Mouse (Mus musculus): ENCODE data around the gene Dars2. TPM values are rescaled to one million over a fixed set of nuclear protein-coding genes. Genes with fewer than 3 reads are reported as not detected.
"Not testable (repeated sequence)": the region's sequence is repeated elsewhere in the genome, so short reads cannot be mapped to it uniquely, and the experiment has no call there.

Dars2 gene
- polyA plus RNA-seq, 1 experiment from 2014 or later = 35.2 TPM

DNA sequence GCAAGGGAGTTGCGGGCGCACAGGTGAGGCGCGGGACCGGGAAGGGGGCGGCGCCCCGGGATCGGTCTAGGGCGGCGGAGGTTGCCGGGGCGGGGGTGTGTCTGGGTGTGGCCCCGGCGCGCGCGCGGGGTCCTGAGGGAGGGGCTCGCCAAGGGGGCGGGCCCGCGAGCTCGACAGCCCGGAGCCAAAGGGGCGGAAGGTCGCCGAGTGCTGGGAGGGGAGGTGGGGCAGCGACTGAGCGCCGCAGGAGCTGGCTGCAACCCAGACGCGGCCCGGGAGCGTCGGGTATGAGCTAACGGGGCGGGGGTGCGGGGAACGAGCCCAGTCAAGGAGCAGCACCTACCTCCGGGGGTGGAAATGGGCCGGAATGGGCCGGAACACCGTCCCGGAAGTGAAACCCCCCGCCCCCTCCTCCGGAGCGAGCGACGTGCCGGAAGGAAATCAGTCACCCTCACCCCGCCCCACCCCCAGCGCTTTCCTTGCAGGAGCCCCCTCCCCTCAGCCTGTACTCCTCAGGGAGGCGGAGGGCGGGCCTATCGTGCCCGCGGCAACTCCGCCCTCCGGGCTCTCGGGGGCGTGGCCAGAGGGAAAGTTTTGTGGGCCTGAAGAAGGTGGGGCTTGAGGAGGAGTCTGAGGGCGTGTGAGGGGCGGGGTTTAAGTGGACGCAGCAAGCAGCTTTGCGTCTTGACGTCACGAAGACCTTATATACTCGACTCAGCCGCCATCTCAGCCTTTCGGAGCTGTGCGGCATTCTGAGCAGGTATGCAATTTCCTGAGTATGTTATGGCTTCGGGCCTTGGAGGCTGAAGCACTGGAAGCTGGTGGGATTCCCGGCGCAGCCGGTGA lies 35.8 kb downstream of the Dars2 start, which contains the start of gene Zbtb37:
Gene Zbtb37 (minus strand): TSS at position 415 of the 846 bp plus-strand sequence.
- Histone ChIP-seq H3K9ac (peak within 1 kb of the TSS; percentile 93), H3K4me2 (replicated peaks) (peak within 1 kb of the TSS; percentile 66)
- under 1% methylated on average over 75 of the region's 76 CpGs for WGBS

GRCm38 (mm10) chr1:161033856-161034434 lies 36.5 kb downstream of the Dars2 start:
- H3K4me3 ChIP-seq = peak overlapping the region; percentile 84
- H3K4me1 ChIP-seq = peaks cover 13% of the 10 kb centered on the region
- no peaks in the 10 kb centered on the region for H3K27me3 ChIP-seq
- no peak for ATAC-seq (ENCODE audit: insufficient number of reproducible peaks, insufficient read depth, low FRiP score, low TSS enrichment)
- peak overlapping the region; percentile 88 for H3K27ac ChIP-seq
- no peaks in the 10 kb centered on the region for H3K9me3 ChIP-seq
- WGBS = 1% methylated on average over 21 of the region's 21 CpGs
- peak overlapping the region; percentile 75 for H3K9ac ChIP-seq
- H3K4me2 ChIP-seq (replicated peaks) = peak overlapping the region; percentile 53
- H3K36me3 ChIP-seq = peaks cover 61% of the 10 kb centered on the region

More for the DNA sequence above, 35.8 kb downstream of the Dars2 start, which contains the start of gene Zbtb37:
- H3K9me3 ChIP-seq = no peaks in the 10 kb centered on the region
- H3K27ac ChIP-seq = peak within 1 kb of the TSS; percentile 92
- no peaks in the 10 kb centered on the region for H3K27me3 ChIP-seq
- ATAC-seq (ENCODE audit: insufficient number of reproducible peaks, insufficient read depth, low FRiP score, low TSS enrichment) = peak; percentile 81
- H3K4me1 ChIP-seq = peaks cover 13% of the 10 kb centered on the region
- H3K4me3 ChIP-seq = peak within 1 kb of the TSS; percentile 84
- H3K36me3 ChIP-seq = peaks cover 57% of the 10 kb centered on the region

DNA sequence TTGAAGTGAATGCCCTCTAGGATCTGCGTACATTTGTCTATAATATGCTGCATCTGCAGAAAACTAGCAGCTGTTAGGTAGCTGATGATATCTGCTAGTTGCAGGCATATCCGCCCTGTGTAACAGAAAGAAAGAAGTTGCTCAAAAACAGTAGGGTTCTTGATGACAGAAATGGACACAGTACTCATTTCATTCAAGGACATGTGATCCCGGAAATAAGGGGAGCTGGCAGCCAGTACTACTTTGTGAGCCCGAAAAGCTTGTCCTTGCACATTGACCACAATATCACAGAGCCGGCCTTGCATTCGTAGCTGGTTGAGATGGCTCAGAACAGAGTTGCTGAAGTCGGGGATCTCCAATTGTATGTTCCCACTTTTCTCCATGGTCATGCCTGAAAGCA lies 38.1 kb downstream of the Dars2 start:
- WGBS = 94% methylated on average over 7 of the region's 7 CpGs
- Histone ChIP-seq H3K4me1 (peaks cover 8% of the 10 kb centered on the region), H3K4me3 (no peak overlapping the region), H3K27ac (no peak overlapping the region), H3K4me2 (replicated peaks) (no peak overlapping the region), H3K27me3 (no peaks in the 10 kb centered on the region), H3K36me3 (peaks cover 46% of the 10 kb centered on the region), H3K9ac (no peak overlapping the region), H3K9me3 (no peaks in the 10 kb centered on the region)
- no peak for ATAC-seq (ENCODE audit: insufficient number of reproducible peaks, insufficient read depth, low FRiP score, low TSS enrichment)

DNA sequence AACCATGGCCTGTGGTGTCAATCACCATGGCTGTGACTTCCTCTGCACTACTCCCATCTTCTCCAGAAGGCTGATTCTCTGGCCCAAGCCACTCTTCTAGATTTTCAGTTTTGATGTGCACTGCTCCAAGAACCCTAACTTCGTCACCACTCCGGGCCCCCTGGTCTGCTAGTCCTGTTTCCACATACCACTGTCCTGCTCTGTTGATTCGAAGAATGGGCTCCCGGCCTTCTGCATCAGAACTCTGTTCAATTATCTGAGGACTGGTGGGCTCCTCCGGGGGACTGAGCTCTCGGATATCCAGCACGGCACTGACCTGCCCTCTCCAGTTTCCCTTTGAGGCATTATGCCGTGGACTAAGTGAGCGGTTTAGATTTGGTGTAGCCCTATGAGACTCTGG lies 38.6 kb downstream of the Dars2 start:
- Histone ChIP-seq H3K27ac (no peak overlapping the region), H3K9me3 (no peaks in the 10 kb centered on the region), H3K4me2 (replicated peaks) (no peak overlapping the region), H3K27me3 (no peaks in the 10 kb centered on the region), H3K4me3 (no peak overlapping the region), H3K4me1 (peaks cover 8% of the 10 kb centered on the region), H3K9ac (no peak overlapping the region), H3K36me3 (peaks cover 44% of the 10 kb centered on the region)
- WGBS = 83% methylated on average over 9 of the region's 9 CpGs
- no peak for ATAC-seq (ENCODE audit: insufficient number of reproducible peaks, insufficient read depth, low FRiP score, low TSS enrichment)

- Histone ChIP-seq H3K4me1 (peaks cover 8% of the 10 kb centered on the region), H3K9me3 (no peaks in the 10 kb centered on the region), H3K27me3 (no peaks in the 10 kb centered on the region), H3K4me3 (no peak overlapping the region), H3K36me3 (peaks cover 34% of the 10 kb centered on the region), H3K9ac (no peak overlapping the region), H3K27ac (no peak overlapping the region), H3K4me2 (replicated peaks) (no peak overlapping the region)
- ATAC-seq (ENCODE audit: insufficient number of reproducible peaks, insufficient read depth, low FRiP score, low TSS enrichment) = no peak
- 91% methylated on average over 3 of the region's 3 CpGs for WGBS
Observed at GRCm38 (mm10) chr1:161030058-161030457, 40.4 kb downstream of the Dars2 start.

DNA sequence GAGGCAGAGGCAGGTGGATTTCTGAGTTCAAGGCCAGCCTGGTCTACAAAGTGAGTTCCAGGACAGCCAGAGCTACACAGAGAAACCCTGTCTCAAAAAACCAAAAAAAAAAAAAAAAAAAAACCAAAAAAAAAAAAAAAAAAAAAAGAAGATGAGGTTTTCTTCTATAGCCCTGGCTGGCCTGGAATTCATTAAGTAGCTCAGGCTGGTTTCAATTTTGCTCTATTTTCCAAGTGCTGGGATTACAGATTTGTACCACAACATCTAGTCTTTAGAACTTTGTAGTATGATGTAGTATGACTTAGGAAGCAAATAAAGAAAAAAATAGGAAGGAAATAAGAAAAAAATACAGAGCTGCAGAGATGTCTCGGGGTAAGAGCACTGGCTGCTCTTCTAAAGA lies 42.0 kb downstream of the Dars2 start:
- H3K9me3 ChIP-seq; H3K4me1 ChIP-seq; H3K4me3 ChIP-seq; H3K4me2 ChIP-seq (replicated peaks); ATAC-seq (ENCODE audit: insufficient number of reproducible peaks, insufficient read depth, low FRiP score, low TSS enrichment); H3K27me3 ChIP-seq; H3K27ac ChIP-seq; H3K9ac ChIP-seq: not testable (repeated sequence)
- WGBS = 52% methylated on average over 1 of the region's 1 CpGs
- peaks cover 34% of the 10 kb centered on the region for H3K36me3 ChIP-seq

- no peak for ATAC-seq (ENCODE audit: insufficient number of reproducible peaks, insufficient read depth, low FRiP score, low TSS enrichment)
- no peak overlapping the region for H3K4me3 ChIP-seq
- no peak overlapping the region for H3K9ac ChIP-seq
- H3K36me3 ChIP-seq = peaks cover 32% of the 10 kb centered on the region
- no peak overlapping the region for H3K4me2 ChIP-seq (replicated peaks)
- 63% methylated on average over 2 of the region's 2 CpGs for WGBS
- H3K4me1 ChIP-seq = no peaks in the 10 kb centered on the region
- H3K27ac ChIP-seq = no peak overlapping the region
- no peaks in the 10 kb centered on the region for H3K27me3 ChIP-seq
- no peaks in the 10 kb centered on the region for H3K9me3 ChIP-seq
Observed at GRCm38 (mm10) chr1:161027196-161027595, 43.3 kb downstream of the Dars2 start.

DNA sequence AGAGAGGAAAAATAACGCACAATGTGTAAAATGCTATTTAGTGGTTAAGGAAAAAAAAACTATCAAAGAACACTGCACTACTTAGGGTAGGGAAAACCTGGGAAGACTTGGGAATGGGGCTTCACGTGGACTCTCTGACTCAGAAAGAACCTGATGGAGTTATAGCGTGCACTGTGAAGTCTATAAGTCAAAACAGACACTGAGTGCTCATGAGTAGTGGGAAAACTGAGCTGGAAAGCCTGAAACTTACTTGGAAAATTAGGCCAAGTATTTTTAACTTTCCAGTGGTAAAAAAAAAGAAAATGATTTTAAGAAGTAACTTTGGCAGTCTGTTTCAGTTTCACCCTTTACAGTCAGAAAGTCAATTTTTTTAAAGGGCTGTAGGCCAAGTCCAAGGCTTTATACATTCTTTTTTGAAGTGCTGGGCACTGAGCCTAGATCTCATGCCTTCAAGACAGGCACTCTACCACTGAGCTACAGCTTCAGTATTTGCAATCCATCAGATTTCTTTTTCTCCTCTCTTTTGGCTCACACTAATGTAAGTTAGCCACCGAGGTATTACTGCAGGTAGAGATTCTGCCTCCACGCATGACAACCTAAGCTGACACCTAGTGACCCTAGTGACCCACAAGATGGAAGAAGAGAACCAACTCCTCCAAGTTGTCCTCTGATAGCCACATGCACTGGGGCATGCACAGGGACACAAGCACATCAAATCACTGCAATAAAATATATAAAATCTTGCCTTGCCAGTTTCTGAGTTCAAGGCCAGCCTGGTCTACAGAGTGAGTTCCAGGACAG lies 44.8 kb downstream of the Dars2 start:
- H3K27me3 ChIP-seq = no peaks in the 10 kb centered on the region
- H3K9me3 ChIP-seq = no peaks in the 10 kb centered on the region
- no peak for ATAC-seq (ENCODE audit: insufficient number of reproducible peaks, insufficient read depth, low FRiP score, low TSS enrichment)
- no peak overlapping the region for H3K27ac ChIP-seq
- no peak overlapping the region for H3K4me3 ChIP-seq
- peaks cover 21% of the 10 kb centered on the region for H3K36me3 ChIP-seq
- H3K4me1 ChIP-seq = no peaks in the 10 kb centered on the region
- 71% methylated on average over 5 of the region's 5 CpGs for WGBS
- H3K9ac ChIP-seq = no peak overlapping the region
- no peak overlapping the region for H3K4me2 ChIP-seq (replicated peaks)

- peaks cover 22% of the 10 kb centered on the region for H3K36me3 ChIP-seq
Observed at GRCm38 (mm10) chr1:161020051-161020450, 50.4 kb downstream of the Dars2 start.

DNA sequence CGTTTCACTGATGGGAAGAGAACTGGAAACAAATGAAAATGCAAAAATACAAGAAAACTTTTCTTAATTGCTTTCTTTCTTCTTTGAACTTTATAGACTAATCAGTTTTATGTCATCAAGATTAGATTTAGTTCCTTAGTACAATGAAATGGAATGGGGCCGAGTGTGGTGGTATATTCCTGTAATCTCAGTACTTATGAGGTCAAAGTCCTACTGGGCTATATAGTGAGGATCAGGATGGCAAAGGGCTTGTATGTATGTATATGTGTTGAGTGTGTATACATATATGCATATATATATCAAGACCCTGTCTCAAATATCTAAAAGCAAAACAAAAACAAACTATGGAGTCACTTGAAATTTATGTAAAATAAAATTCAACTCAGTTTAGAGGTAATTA lies 54.1 kb downstream of the Dars2 start:
- no peaks in the 10 kb centered on the region for H3K9me3 ChIP-seq
- no peak overlapping the region for H3K9ac ChIP-seq
- H3K4me2 ChIP-seq (replicated peaks) = no peak overlapping the region
- 83% methylated on average over 2 of the region's 2 CpGs for WGBS
- H3K4me1 ChIP-seq = no peaks in the 10 kb centered on the region
- peaks cover 35% of the 10 kb centered on the region for H3K36me3 ChIP-seq
- no peak for ATAC-seq (ENCODE audit: insufficient number of reproducible peaks, insufficient read depth, low FRiP score, low TSS enrichment)
- H3K27ac ChIP-seq = no peak overlapping the region
- no peaks in the 10 kb centered on the region for H3K27me3 ChIP-seq
- H3K4me3 ChIP-seq = no peak overlapping the region

More at GRCm38 (mm10) chr1:161020051-161020450, 50.4 kb downstream of the Dars2 start:
- Histone ChIP-seq H3K27me3 (no peaks in the 10 kb centered on the region), H3K27ac (no peak overlapping the region), H3K4me3 (no peak overlapping the region), H3K9ac (no peak overlapping the region), H3K4me2 (replicated peaks) (no peak overlapping the region), H3K9me3 (no peaks in the 10 kb centered on the region), H3K4me1 (no peaks in the 10 kb centered on the region)
- ATAC-seq (ENCODE audit: insufficient number of reproducible peaks, insufficient read depth, low FRiP score, low TSS enrichment) = no peak
- WGBS = 93% methylated on average over 14 of the region's 14 CpGs

- no peaks in the 10 kb centered on the region for H3K27me3 ChIP-seq
- H3K4me1 ChIP-seq = no peaks in the 10 kb centered on the region
- H3K4me2 ChIP-seq (replicated peaks) = no peak overlapping the region
- H3K9ac ChIP-seq = no peak overlapping the region
- H3K36me3 ChIP-seq = peaks cover 22% of the 10 kb centered on the region; the same call in 1 of the 2 replicates
- no peak overlapping the region for H3K4me3 ChIP-seq
- H3K9me3 ChIP-seq = no peaks in the 10 kb centered on the region
- H3K27ac ChIP-seq = no peak overlapping the region
- ATAC-seq (ENCODE audit: insufficient number of reproducible peaks, insufficient read depth, low FRiP score, low TSS enrichment) = no peak
- WGBS = 82% methylated on average over 4 of the region's 4 CpGs
Observed at GRCm38 (mm10) chr1:161010436-161010835, 60.0 kb downstream of the Dars2 start.
